Mouse (Mus musculus) lung, adult 2 months (tissue): ENCODE measurements around the gene Cldn14. TPM values are rescaled to one million over a fixed set of nuclear protein-coding genes. Genes with fewer than 3 reads are reported as not detected.

Experiments used
- DNase-seq: peaks from one replicate; pipeline ENCODE4 v3.0.0; 2022
- H3K4me1 ChIP-seq: fragments of 200-500 bp; 2 replicates; pipeline ENCODE4 v1.6.1; 2011; ENCODE audit warnings: low read length; ENCODE audit not compliant: control insufficient read depth, insufficient read depth
- H3K4me3 ChIP-seq: fragments of 200-500 bp; replicated peaks from 2 replicates; pipeline ENCODE3; 2011; ENCODE audit warnings: low read depth, mild to moderate bottlenecking, control low read depth, low read length; ENCODE audit errors: extremely low read depth
- CTCF ChIP-seq: fragments of 200-500 bp; IDR thresholded peaks from 2 replicates; pipeline ENCODE4 v1.5.1; 2011; ENCODE audit warnings: mild to moderate bottlenecking, low read length, control low read depth; ENCODE audit not compliant: insufficient read depth
- POLR2A ChIP-seq: fragments of 200-500 bp; IDR thresholded peaks from 2 replicates; pipeline ENCODE4 v1.6.1; 2011; ENCODE audit warnings: low read depth, mild to moderate bottlenecking, control low read depth, low read length, borderline replicate concordance; ENCODE audit errors: extremely low read depth
- WGBS: fragments of 180-500 bp; shearing (Covaris S2); methylation state at CpG from one replicate; pipeline ENCODE4 v1.1.7; 2018; 5-methylcytosine and 5-hydroxymethylcytosine counted together
- polyA plus RNA-seq: library from polyadenylated mRNA; depleted of rRNA; stranded (reverse); fragments of >200 nt; gene quantifications from 2 replicates; pipeline ENCODE4 v1.2.3, GENCODE M21; 2012

Gene Cldn14
- polyA plus RNA-seq, 1 experiment = 0.08 TPM

- DNase-seq = no peak
- H3K4me1 ChIP-seq = no peaks in the 10 kb centered on the region
- 81% methylated on average over 2 of the region's 2 CpGs for WGBS
- TF ChIP-seq POLR2A (no peak), CTCF (no peak)
- no peak overlapping the region for H3K4me3 ChIP-seq
Observed at GRCm38 (mm10) chr16:93979316-93979715, 29.3 kb downstream of the Cldn14 start.

- DNase-seq = no peak
- Histone ChIP-seq H3K4me1 (0 out of 2 replicates have a peak, but pooled peaks cover 2% of the 10 kb centered on the region), H3K4me3 (no peak overlapping the region)
- TF ChIP-seq POLR2A (no peak), CTCF (no peak)
- WGBS = 81% methylated on average over 6 of the region's 6 CpGs
Observed at GRCm38 (mm10) chr16:93977587-93977986, 31.1 kb downstream of the Cldn14 start.

- 0 out of 2 replicates have a peak, but pooled peaks cover 2% of the 10 kb centered on the region for H3K4me1 ChIP-seq
- 52% methylated on average over 3 of the region's 3 CpGs for WGBS
- TF ChIP-seq CTCF = peak; percentile 45; the same call in 1 of the 2 replicates
- TF ChIP-seq POLR2A = no peak
- no peak overlapping the region for H3K4me3 ChIP-seq
- DNase-seq = no peak
Observed at GRCm38 (mm10) chr16:93976907-93977306, 31.7 kb downstream of the Cldn14 start.

DNA sequence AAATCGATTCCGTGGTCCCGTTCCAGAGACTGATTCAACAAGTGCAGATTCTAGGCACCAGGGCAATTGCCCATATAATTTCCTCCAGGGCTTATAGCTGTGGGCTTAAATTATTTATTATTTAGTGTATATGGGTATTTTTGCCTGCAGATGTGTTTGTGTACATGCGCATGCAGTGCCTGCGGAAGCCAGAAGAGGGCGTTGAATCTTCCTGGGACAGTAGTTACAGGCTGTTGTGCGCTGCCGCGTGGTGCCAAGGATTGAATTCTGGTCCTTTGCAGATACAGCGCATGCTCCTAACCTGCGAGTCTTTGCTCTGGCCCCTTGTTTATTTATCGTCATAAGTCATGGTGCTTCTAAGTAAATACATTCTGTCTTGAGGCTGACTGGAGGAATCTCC, 33.2 kb downstream of the Cldn14 start:
- no peak overlapping the region for H3K4me3 ChIP-seq
- WGBS = 77% methylated on average over 12 of the region's 12 CpGs
- no peak for DNase-seq
- TF ChIP-seq CTCF (no peak), POLR2A (no peak)
- H3K4me1 ChIP-seq = 0 out of 2 replicates have a peak, but pooled peaks cover 2% of the 10 kb centered on the region

DNA sequence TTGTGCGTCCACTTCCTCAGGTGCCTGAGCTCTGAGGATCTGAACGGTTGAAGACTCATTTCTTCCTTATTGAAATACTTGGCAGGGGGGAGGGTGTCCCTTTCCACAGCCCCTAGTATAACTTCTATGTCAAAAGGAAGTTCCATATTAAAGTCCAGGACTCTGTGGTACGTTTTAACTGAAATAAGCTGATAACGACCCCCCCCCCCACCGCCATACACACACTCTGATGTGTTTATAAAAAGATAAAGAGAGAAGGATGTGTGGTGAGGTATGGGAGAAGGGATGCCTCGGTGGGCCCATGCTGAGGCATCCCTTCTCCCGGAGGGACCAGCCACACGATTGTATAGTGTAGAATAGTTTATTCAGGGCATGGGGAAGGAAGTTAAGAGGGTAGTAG, 34.4 kb downstream of the Cldn14 start:
- TF ChIP-seq POLR2A = no peak
- TF ChIP-seq CTCF = no peak
- Histone ChIP-seq H3K4me1 (0 out of 2 replicates have a peak, but pooled peaks cover 2% of the 10 kb centered on the region), H3K4me3 (no peak overlapping the region)
- DNase-seq = no peak
- WGBS = 46% methylated on average over 8 of the region's 8 CpGs

DNA sequence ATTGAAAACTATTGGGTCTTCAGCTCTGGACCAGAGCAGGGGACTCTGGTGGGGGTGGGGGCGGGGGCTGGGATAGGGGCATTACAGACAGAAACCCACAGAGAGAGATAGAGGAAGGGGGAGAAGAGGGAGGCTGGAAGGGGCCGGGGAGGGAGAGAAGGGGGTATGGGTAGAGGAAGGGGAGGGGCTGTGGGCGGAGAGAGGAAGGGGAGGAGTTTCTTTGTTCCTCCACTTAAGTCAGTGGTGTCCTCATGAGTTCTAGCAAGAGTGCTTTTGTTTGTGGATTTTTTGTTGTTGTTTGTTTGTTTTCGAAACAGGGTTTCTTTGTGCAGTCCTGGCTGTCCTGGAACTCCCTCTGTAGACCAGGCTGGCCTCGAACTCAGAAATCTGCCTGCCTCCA, 35.1 kb downstream of the Cldn14 start:
- H3K4me1 ChIP-seq = 0 out of 2 replicates have a peak, but pooled peaks cover 2% of the 10 kb centered on the region
- TF ChIP-seq POLR2A = no peak
- no peak for TF ChIP-seq CTCF
- DNase-seq = no peak
- WGBS = 52% methylated on average over 5 of the region's 5 CpGs
- peak overlapping the region; percentile 52 for H3K4me3 ChIP-seq

GRCm38 (mm10) chr16:93973123-93973522, 35.5 kb downstream of the Cldn14 start:
- WGBS = 15% methylated on average over 10 of the region's 10 CpGs
- H3K4me3 ChIP-seq = peak overlapping the region; percentile 52
- H3K4me1 ChIP-seq = 0 out of 2 replicates have a peak, but pooled peaks cover 2% of the 10 kb centered on the region
- no peak for DNase-seq
- TF ChIP-seq POLR2A (no peak), CTCF (no peak)

DNA sequence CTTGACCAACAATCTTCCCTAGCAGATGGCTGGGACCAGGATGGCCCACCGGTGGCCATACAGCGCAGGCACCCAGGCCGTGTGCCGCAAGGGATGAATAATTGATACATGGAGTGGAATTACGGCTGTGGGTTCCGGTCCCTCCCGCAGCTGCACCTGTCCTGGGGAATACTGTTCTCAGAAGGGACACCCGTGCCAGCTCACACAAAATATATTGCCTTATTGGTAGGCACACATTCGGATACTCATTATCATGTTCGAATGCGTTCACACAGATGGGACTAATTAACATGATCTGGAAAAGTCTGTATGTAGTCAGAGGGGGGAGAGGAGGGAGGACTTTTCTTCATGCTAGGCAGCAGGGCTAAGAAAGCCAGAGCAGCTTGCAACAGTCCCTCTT, 37.6 kb downstream of the Cldn14 start:
- Histone ChIP-seq H3K4me1 (0 out of 2 replicates have a peak, but pooled peaks cover 2% of the 10 kb centered on the region), H3K4me3 (no peak overlapping the region)
- TF ChIP-seq POLR2A = no peak
- TF ChIP-seq CTCF = no peak
- 88% methylated on average over 11 of the region's 11 CpGs for WGBS
- no peak for DNase-seq

DNA sequence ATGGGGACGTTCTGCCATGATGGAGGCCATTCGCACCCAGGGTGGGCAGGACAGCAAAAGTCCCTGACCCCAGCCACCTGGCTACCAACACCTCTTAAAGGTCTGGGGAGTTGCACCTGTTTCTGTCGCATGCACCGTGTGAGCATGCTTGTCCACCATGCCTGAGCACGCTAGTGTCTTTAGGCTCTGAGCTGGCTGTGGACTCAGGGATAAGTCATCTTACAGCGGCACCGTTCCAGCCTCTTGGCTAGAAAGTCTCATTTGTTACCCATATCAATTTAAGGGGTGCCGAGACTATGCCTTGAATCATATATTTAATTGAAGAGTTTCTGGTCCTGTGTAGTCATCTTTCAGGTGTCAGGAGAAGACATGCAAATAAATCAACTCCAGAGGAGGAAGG, 40.7 kb downstream of the Cldn14 start:
- H3K4me3 ChIP-seq = no peak overlapping the region
- TF ChIP-seq POLR2A = no peak
- no peak for TF ChIP-seq CTCF
- no peak for DNase-seq
- WGBS = 92% methylated on average over 8 of the region's 8 CpGs
- H3K4me1 ChIP-seq = no peaks in the 10 kb centered on the region

GRCm38 (mm10) chr16:93962283-93962682, 46.4 kb downstream of the Cldn14 start:
- H3K4me1 ChIP-seq = no peaks in the 10 kb centered on the region
- no peak overlapping the region for H3K4me3 ChIP-seq
- WGBS = 42% methylated on average over 5 of the region's 5 CpGs
- TF ChIP-seq POLR2A (no peak), CTCF (no peak)
- no peak for DNase-seq
